Comparison of ENCODE assay signal across 7 mouse cellular contexts in the genomic region with DNA sequence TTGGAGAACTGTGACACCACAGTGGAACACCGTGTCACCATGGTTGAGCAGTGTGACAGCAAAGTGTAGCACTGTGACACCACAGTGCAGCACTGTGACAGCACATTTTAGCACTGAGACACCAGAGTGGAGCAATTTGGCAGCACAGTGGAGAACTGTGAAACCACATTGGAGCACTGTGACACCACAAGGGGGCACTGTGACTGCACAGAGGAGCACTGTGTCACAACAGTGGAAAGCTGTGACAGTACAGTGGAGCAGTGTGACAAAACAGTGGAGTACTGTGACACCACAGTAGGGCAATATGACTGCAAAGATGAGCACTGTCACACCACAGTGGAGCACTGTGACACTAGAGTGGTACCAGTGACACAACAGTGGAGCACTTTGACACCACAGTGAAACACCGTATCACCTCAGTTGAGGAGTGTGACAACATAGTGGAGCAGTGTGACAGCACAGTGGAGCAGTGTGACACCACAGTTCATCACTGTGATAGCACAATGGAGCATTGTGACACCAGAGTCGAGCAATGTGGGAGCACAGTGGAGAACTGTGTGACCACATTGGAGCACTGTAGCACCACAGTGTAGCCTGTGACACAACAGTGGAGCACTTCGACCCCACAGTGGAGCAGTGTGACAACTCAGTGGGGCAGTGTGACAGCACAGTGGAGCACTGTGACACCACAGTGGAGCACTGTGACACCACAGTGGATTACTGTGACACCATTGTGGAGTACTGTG.
DNase-seq lines count a peak whose midpoint lies in the region; ATAC-seq and TF ChIP-seq lines count a peak whose summit lies in the region.

No protein-coding gene starts in this region.

- no peak for TF ChIP-seq EP300 in lung, postnatal 0 days (IDR thresholded peaks at IDR 0.05)

- H3K4me1 ChIP-seq in lung, embryonic 15.5 days = no peaks in the 10 kb centered on the region
- no peaks in the 10 kb centered on the region for H3K4me1 ChIP-seq in lung, postnatal 0 days (ENCODE audit: insufficient read depth, low read depth, low read length)

- H3K4me3 ChIP-seq in lung, embryonic 15.5 days = no peak overlapping the region
- H3K4me3 ChIP-seq in lung, postnatal 0 days (ENCODE audit: low read depth, low read length) = no peak overlapping the region

- intact Hi-C loops in heart, postnatal 25 days (cut with DNase I) = no loop called here

- 81% methylated on average over 4 of the region's 4 CpGs for WGBS in lung, embryonic 15.5 days
- WGBS in lung, postnatal 0 days = 75% methylated on average over 4 of the region's 4 CpGs

- no peak for TF ChIP-seq CTCF in lung, postnatal 0 days (IDR thresholded peaks at IDR 0.05)

- H3K36me3 ChIP-seq in lung, embryonic 15.5 days = no peaks in the 10 kb centered on the region
- H3K36me3 ChIP-seq in lung, postnatal 0 days (ENCODE audit: insufficient read depth, low read length) = no peaks in the 10 kb centered on the region

- DNase-seq in lung, postnatal 25 days (ENCODE audit: low spot score) = no peak
- peak; percentile 0 for DNase-seq in heart, postnatal 25 days (ENCODE audit: low spot score)
- DNase-seq in lung, postnatal 0 days (ENCODE audit: low spot score) = no peak
- peak; percentile 1 for DNase-seq in testis, postnatal 14 days (ENCODE audit: low spot score)
- DNase-seq in cerebellum, adult 9-10 months = no peak

- no peak overlapping the region for H3K27ac ChIP-seq in lung, embryonic 15.5 days
- H3K27ac ChIP-seq in lung, postnatal 0 days (ENCODE audit: low read length) = no peak overlapping the region

- H3K9ac ChIP-seq in lung, embryonic 15.5 days = no peak overlapping the region
- no peak overlapping the region for H3K9ac ChIP-seq in lung, postnatal 0 days (replicated peaks; ENCODE audit: low read depth)

- peaks cover 43% of the 10 kb centered on the region for H3K9me3 ChIP-seq in lung, embryonic 15.5 days
- H3K9me3 ChIP-seq in lung, postnatal 0 days (ENCODE audit: low read length) = peaks cover 52% of the 10 kb centered on the region

- 0 out of 2 replicates have a peak, but pooled peaks have one; percentile 8 for ATAC-seq in lung, embryonic 15.5 days (ENCODE audit: borderline replicate concordance, extremely low read depth, low FRiP score, low TSS enrichment)
- ATAC-seq in common myeloid progenitor, adult 5-6 weeks (replicated peaks; ENCODE audit: low read depth, poor library complexity, severe bottlenecking) = peak; percentile 48
- 0 out of 2 replicates have a peak, but pooled peaks have one; percentile 8 for ATAC-seq in lung, postnatal 0 days

- no peak overlapping the region for H3K4me2 ChIP-seq in lung, embryonic 15.5 days
- no peak overlapping the region for H3K4me2 ChIP-seq in lung, postnatal 0 days (replicated peaks; ENCODE audit: low read depth, low read length)

- H3K27me3 ChIP-seq in lung, embryonic 15.5 days = no peaks in the 10 kb centered on the region
- no peaks in the 10 kb centered on the region for H3K27me3 ChIP-seq in lung, postnatal 0 days (replicated peaks; ENCODE audit: insufficient read depth, low read length)

Comparison
In these comparisons a context has a peak if more than half of its experiments do, and no peak if none do; other contexts are left out.
1. DNase-seq: peak in heart, postnatal 25 days (single experiment) and testis, postnatal 14 days (single experiment); none in lung, postnatal 25 days (single experiment), lung, postnatal 0 days (single experiment) and cerebellum, adult 9-10 months (single experiment).
2. Peak in every context shown above with its lines, with median percentiles within 50 percentile points of each other: ATAC-seq.